Mouse (Mus musculus): ENCODE results near the gene Hmgcs1. TPM values are rescaled to one million over a fixed set of nuclear protein-coding genes. Genes with fewer than 3 reads are reported as not detected.
A peak's percentile ranks its signal among the peaks of the same experiment; 100 is the strongest.

Hmgcs1 gene
- polyA plus RNA-seq, 1 experiment from 2014 or later: 123 TPM

DNA sequence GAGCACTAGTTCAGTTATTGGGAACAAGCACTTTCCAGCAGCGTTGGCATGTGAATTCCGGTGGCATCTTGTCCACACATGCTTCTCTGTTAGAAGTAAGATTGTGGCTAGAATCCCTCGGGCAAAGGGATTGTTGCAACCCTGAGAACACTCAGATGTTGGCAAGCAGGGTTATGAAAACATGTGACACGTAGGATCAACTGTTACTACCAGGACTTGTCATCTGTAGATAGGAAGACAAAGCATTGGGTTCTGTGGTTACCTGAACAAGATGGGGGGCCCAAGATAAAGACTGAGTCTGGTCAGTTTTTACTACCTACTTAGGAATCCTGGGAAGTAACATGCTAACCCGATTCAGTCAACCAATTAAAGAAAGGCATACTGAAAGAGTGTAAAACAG is 18.8 kb downstream of the Hmgcs1 start:
- 71% methylated on average over 5 of the region's 5 CpGs for WGBS
- no peaks in the 10 kb centered on the region for H3K9me3 ChIP-seq (ENCODE audit: control insufficient read depth, low read length)
- no peak overlapping the region for H3K9ac ChIP-seq (ENCODE audit: low read depth, low read length)
- H3K4me3 ChIP-seq (ENCODE audit: low read depth, low read length): no peak overlapping the region
- H3K27me3 ChIP-seq (replicated peaks; ENCODE audit: control insufficient read depth, insufficient read depth, low read length): no peaks in the 10 kb centered on the region
- ATAC-seq (ENCODE audit: low read depth): no peak
- peaks cover 57% of the 10 kb centered on the region for H3K36me3 ChIP-seq (ENCODE audit: control insufficient read depth, insufficient read depth, low read length)
- no peaks in the 10 kb centered on the region for H3K4me1 ChIP-seq (ENCODE audit: control insufficient read depth, insufficient read depth, low read length)
- no peak overlapping the region for H3K4me2 ChIP-seq (ENCODE audit: low read depth, low read length)
- no peak overlapping the region for H3K27ac ChIP-seq (replicated peaks; ENCODE audit: low read depth, low read length)
- peak; percentile 44 for DNase-seq (ENCODE audit: low spot score)

DNA sequence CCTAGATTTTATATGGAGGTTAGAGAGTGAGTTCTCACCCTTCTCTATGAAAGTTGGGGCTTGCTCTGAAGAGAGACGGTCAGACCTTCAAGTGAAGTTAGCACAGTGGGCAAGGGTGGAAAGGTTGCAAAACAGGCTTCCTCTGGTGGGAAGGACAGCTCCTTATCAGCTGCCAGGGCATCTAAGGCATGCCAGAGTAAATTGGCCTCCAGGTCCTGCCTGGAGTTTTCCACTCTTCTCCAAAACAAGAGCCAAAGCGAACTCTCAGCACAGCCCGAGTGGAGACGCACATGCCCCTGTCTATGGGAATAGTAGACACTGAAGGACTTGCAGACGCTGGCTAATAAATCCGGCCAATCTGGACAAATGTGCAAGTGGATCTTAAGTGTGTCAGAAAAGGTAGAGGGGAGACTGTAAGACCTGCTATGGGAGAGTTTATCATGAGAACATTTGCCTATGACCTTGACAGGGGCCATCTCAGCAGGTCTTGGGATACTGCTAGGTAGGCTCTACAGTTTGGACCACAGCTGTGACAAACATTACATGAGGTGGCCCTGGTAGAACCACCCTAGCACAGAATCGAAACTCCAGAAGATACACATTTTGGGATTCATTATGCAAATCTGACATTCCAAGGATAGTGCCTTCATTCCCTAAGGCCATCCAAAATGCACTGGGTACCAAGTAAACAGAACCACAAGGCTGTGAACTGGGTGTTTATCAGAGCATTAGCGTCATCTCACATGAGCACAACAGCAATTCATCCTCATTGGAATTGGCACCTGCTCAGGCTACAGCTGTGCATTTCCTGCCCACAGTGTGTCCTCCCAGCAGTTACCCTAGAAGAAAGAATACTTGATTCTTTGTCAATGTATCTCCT is 19.4 kb downstream of the Hmgcs1 start:
- ATAC-seq (ENCODE audit: low read depth): no peak
- H3K9ac ChIP-seq (ENCODE audit: low read depth, low read length): no peak overlapping the region
- H3K4me3 ChIP-seq (ENCODE audit: low read depth, low read length): no peak overlapping the region
- DNase-seq (ENCODE audit: low spot score): no peak
- no peak overlapping the region for H3K4me2 ChIP-seq (ENCODE audit: low read depth, low read length)
- no peaks in the 10 kb centered on the region for H3K27me3 ChIP-seq (replicated peaks; ENCODE audit: control insufficient read depth, insufficient read depth, low read length)
- H3K9me3 ChIP-seq (ENCODE audit: control insufficient read depth, low read length): no peaks in the 10 kb centered on the region
- no peaks in the 10 kb centered on the region for H3K4me1 ChIP-seq (ENCODE audit: control insufficient read depth, insufficient read depth, low read length)
- no peak overlapping the region for H3K27ac ChIP-seq (replicated peaks; ENCODE audit: low read depth, low read length)
- H3K36me3 ChIP-seq (ENCODE audit: control insufficient read depth, insufficient read depth, low read length): peaks cover 50% of the 10 kb centered on the region
- WGBS: 82% methylated on average over 8 of the region's 8 CpGs

GRCm38 (mm10) chr13:119710268-119710610 is 20.1 kb downstream of the Hmgcs1 start:
- H3K4me3 ChIP-seq (ENCODE audit: low read depth, low read length): no peak overlapping the region
- DNase-seq (ENCODE audit: low spot score) (peak; percentile 19), ATAC-seq (ENCODE audit: low read depth) (no peak)
- 88% methylated on average over 10 of the region's 10 CpGs for WGBS
- no peaks in the 10 kb centered on the region for H3K4me1 ChIP-seq (ENCODE audit: control insufficient read depth, insufficient read depth, low read length)
- no peak overlapping the region for H3K27ac ChIP-seq (replicated peaks; ENCODE audit: low read depth, low read length)
- H3K27me3 ChIP-seq (replicated peaks; ENCODE audit: control insufficient read depth, insufficient read depth, low read length): no peaks in the 10 kb centered on the region
- no peaks in the 10 kb centered on the region for H3K9me3 ChIP-seq (ENCODE audit: control insufficient read depth, low read length)
- peaks cover 44% of the 10 kb centered on the region for H3K36me3 ChIP-seq (ENCODE audit: control insufficient read depth, insufficient read depth, low read length)
- H3K9ac ChIP-seq (ENCODE audit: low read depth, low read length): no peak overlapping the region
- no peak overlapping the region for H3K4me2 ChIP-seq (ENCODE audit: low read depth, low read length)

- Histone ChIP-seq H3K27me3 (replicated peaks; ENCODE audit: control insufficient read depth, insufficient read depth, low read length) (no peaks in the 10 kb centered on the region), H3K4me3 (ENCODE audit: low read depth, low read length) (no peak overlapping the region), H3K9ac (ENCODE audit: low read depth, low read length) (no peak overlapping the region), H3K4me2 (ENCODE audit: low read depth, low read length) (no peak overlapping the region), H3K4me1 (ENCODE audit: control insufficient read depth, insufficient read depth, low read length) (no peaks in the 10 kb centered on the region), H3K36me3 (ENCODE audit: control insufficient read depth, insufficient read depth, low read length) (peaks cover 26% of the 10 kb centered on the region), H3K9me3 (ENCODE audit: control insufficient read depth, low read length) (no peaks in the 10 kb centered on the region), H3K27ac (replicated peaks; ENCODE audit: low read depth, low read length) (no peak overlapping the region)
- no peak for ATAC-seq (ENCODE audit: low read depth)
- no peak for DNase-seq (ENCODE audit: low spot score)
- 90% methylated on average over 11 of the region's 11 CpGs for WGBS
Measured at GRCm38 (mm10) chr13:119712463-119712862, 22.3 kb downstream of the Hmgcs1 start.

- Histone ChIP-seq H3K4me2 (ENCODE audit: low read depth, low read length) (no peak overlapping the region), H3K27ac (replicated peaks; ENCODE audit: low read depth, low read length) (no peak overlapping the region), H3K9me3 (ENCODE audit: control insufficient read depth, low read length) (no peaks in the 10 kb centered on the region), H3K27me3 (replicated peaks; ENCODE audit: control insufficient read depth, insufficient read depth, low read length) (no peaks in the 10 kb centered on the region), H3K4me1 (ENCODE audit: control insufficient read depth, insufficient read depth, low read length) (no peaks in the 10 kb centered on the region), H3K4me3 (ENCODE audit: low read depth, low read length) (no peak overlapping the region), H3K9ac (ENCODE audit: low read depth, low read length) (no peak overlapping the region), H3K36me3 (ENCODE audit: control insufficient read depth, insufficient read depth, low read length) (peaks cover 22% of the 10 kb centered on the region)
- ATAC-seq (ENCODE audit: low read depth): no peak
- no peak for DNase-seq (ENCODE audit: low spot score)
- WGBS: 68% methylated on average over 8 of the region's 8 CpGs
Measured at GRCm38 (mm10) chr13:119713107-119713787, 23.1 kb downstream of the Hmgcs1 start.

DNA sequence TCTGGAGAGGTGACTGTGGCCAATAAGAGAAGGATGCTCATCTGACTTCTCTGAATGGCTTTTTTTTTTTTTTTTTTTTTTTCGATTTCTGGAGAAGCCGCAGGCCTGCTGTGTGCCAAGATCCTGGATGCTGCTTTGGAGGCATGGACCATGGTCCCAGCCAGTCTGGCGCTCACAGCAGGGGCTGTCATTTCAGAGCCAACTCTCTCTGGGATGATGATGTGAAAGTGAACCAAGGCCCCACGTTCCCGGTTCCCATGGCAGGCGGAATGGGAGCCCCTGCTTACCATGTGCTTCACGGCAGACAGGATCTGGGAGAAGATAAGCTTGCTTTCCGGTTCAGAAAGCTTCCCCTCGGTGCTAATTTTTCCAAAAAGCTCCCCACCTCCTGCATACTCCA is 23.6 kb downstream of the Hmgcs1 start:
- peaks cover 17% of the 10 kb centered on the region for H3K36me3 ChIP-seq (ENCODE audit: control insufficient read depth, insufficient read depth, low read length)
- ATAC-seq (ENCODE audit: low read depth): no peak
- no peak for DNase-seq (ENCODE audit: low spot score)
- no peak overlapping the region for H3K27ac ChIP-seq (replicated peaks; ENCODE audit: low read depth, low read length)
- H3K9ac ChIP-seq (ENCODE audit: low read depth, low read length): no peak overlapping the region
- WGBS: 82% methylated on average over 9 of the region's 9 CpGs
- no peaks in the 10 kb centered on the region for H3K9me3 ChIP-seq (ENCODE audit: control insufficient read depth, low read length)
- H3K4me2 ChIP-seq (ENCODE audit: low read depth, low read length): no peak overlapping the region
- H3K27me3 ChIP-seq (replicated peaks; ENCODE audit: control insufficient read depth, insufficient read depth, low read length): no peaks in the 10 kb centered on the region
- no peak overlapping the region for H3K4me3 ChIP-seq (ENCODE audit: low read depth, low read length)
- no peaks in the 10 kb centered on the region for H3K4me1 ChIP-seq (ENCODE audit: control insufficient read depth, insufficient read depth, low read length)

DNA sequence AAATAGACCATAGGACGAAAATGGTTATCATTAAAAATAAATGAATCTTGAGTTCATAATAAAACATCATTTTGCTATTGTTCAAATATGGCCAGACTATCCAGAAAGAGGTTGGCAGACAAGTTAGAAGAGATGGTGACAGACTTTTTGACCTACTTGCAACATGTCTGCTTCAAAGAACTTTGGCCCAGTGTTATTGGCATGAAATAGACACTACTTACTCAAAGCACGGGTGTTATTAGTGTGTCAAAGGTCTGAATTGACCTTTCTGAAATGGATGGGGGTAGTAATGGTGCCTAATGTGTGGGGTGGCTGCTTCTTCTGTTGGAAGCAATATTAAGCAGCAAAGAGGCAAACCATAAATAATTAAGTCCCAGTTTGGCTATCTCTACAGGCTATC is 25.9 kb downstream of the Hmgcs1 start:
- H3K9ac ChIP-seq (ENCODE audit: low read depth, low read length): no peak overlapping the region
- no peak overlapping the region for H3K4me3 ChIP-seq (ENCODE audit: low read depth, low read length)
- DNase-seq (ENCODE audit: low spot score): no peak
- H3K27me3 ChIP-seq (replicated peaks; ENCODE audit: control insufficient read depth, insufficient read depth, low read length): no peaks in the 10 kb centered on the region
- no peak overlapping the region for H3K27ac ChIP-seq (replicated peaks; ENCODE audit: low read depth, low read length)
- WGBS: 86% methylated on average over 2 of the region's 2 CpGs
- H3K4me1 ChIP-seq (ENCODE audit: control insufficient read depth, insufficient read depth, low read length): no peaks in the 10 kb centered on the region
- H3K36me3 ChIP-seq (ENCODE audit: control insufficient read depth, insufficient read depth, low read length): no peaks in the 10 kb centered on the region
- no peak for ATAC-seq (ENCODE audit: low read depth)
- H3K4me2 ChIP-seq (ENCODE audit: low read depth, low read length): no peak overlapping the region
- H3K9me3 ChIP-seq (ENCODE audit: control insufficient read depth, low read length): no peaks in the 10 kb centered on the region

DNA sequence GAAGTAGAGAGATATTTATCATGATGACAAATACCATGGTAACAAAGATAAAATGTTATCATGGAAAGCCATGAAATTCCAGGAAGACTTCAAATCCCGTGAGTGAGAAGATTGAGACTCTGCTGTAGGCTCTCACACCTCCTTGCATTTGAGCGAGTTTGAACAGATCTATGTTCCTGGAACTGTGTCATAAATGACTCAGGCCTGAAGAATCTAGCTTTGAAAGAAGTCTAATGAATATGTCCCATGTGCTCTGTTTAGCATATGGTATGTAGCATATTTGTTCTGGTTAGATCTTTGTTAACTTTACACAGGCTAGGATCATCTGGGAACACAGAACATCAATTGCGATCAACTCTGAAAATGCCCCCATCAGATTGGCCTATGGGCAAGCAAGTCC is 32.3 kb downstream of the Hmgcs1 start:
- Histone ChIP-seq H3K27ac (replicated peaks; ENCODE audit: low read depth, low read length) (no peak overlapping the region), H3K36me3 (ENCODE audit: control insufficient read depth, insufficient read depth, low read length) (no peaks in the 10 kb centered on the region), H3K4me1 (ENCODE audit: control insufficient read depth, insufficient read depth, low read length) (no peaks in the 10 kb centered on the region), H3K4me2 (ENCODE audit: low read depth, low read length) (no peak overlapping the region), H3K9ac (ENCODE audit: low read depth, low read length) (no peak overlapping the region), H3K9me3 (ENCODE audit: control insufficient read depth, low read length) (no peaks in the 10 kb centered on the region), H3K27me3 (replicated peaks; ENCODE audit: control insufficient read depth, insufficient read depth, low read length) (no peaks in the 10 kb centered on the region), H3K4me3 (ENCODE audit: low read depth, low read length) (no peak overlapping the region)
- no peak for ATAC-seq (ENCODE audit: low read depth)
- WGBS: 76% methylated on average over 3 of the region's 3 CpGs
- DNase-seq (ENCODE audit: low spot score): peak; percentile 45

DNA sequence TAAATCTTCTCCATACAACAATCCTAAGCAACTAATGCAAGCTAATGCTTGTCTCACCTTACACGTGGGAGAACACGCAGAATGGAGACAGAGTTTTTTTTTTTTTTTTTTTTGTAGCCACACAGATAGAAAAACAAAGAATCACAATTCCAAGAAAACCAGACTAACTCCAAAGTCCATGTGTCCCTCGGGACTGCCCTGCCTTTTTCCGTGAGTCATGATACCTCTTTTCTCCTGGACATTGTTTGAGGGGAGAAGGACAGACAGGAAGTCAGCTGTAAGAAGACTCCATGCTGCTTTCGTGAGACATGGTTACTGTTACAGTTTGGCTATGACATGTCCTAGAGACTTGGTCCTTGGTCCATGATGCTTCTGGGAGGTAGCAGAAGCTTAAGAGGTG is 33.2 kb downstream of the Hmgcs1 start:
- no peak overlapping the region for H3K9ac ChIP-seq (ENCODE audit: low read depth, low read length)
- no peak overlapping the region for H3K27ac ChIP-seq (replicated peaks; ENCODE audit: low read depth, low read length)
- H3K27me3 ChIP-seq (replicated peaks; ENCODE audit: control insufficient read depth, insufficient read depth, low read length): no peaks in the 10 kb centered on the region
- no peak overlapping the region for H3K4me2 ChIP-seq (ENCODE audit: low read depth, low read length)
- no peaks in the 10 kb centered on the region for H3K9me3 ChIP-seq (ENCODE audit: control insufficient read depth, low read length)
- 70% methylated on average over 5 of the region's 5 CpGs for WGBS
- no peaks in the 10 kb centered on the region for H3K4me1 ChIP-seq (ENCODE audit: control insufficient read depth, insufficient read depth, low read length)
- no peaks in the 10 kb centered on the region for H3K36me3 ChIP-seq (ENCODE audit: control insufficient read depth, insufficient read depth, low read length)
- ATAC-seq (ENCODE audit: low read depth) (no peak), DNase-seq (ENCODE audit: low spot score) (no peak)
- no peak overlapping the region for H3K4me3 ChIP-seq (ENCODE audit: low read depth, low read length)
